11 mouse cellular contexts compared by ENCODE assay signal in genomic region chr13:44476901-44477300, GRCm38 (mm10).
DNase-seq lines count a peak whose midpoint lies in the region; ATAC-seq lines count a peak whose summit lies in the region.
"Had no signal": no experiment of that assay in that cellular context is flagged by ENCODE, and none has a peak within 500 bp of the region (broad histone marks: within the 10 kb centered on the region; RNA-seq: fewer than 3 reads in every experiment).

No protein-coding gene starts in this region.

- peaks cover 2% of the 10 kb centered on the region; the same call in 1 of the 2 replicates for H3K4me1 ChIP-seq in kidney, embryonic 15.5 days

- H3K4me3 ChIP-seq in kidney, embryonic 15.5 days (replicated peaks): no peak overlapping the region
- H3K4me3 ChIP-seq: embryonic facial prominence, embryonic 12.5 days; midbrain, embryonic 10.5 days had no signal

- H3K9me3 ChIP-seq in kidney, embryonic 15.5 days (replicated peaks): no peaks in the 10 kb centered on the region
- H3K9me3 ChIP-seq: embryonic facial prominence, embryonic 12.5 days; midbrain, embryonic 10.5 days had no signal

- H3K9ac ChIP-seq in kidney, embryonic 15.5 days: no peak overlapping the region
- H3K9ac ChIP-seq: embryonic facial prominence, embryonic 12.5 days had no signal

- 0 out of 2 replicates have a peak overlapping the region, but pooled peaks have one; percentile 27 for H3K4me2 ChIP-seq in kidney, embryonic 15.5 days
- H3K4me2 ChIP-seq: embryonic facial prominence, embryonic 12.5 days had no signal

- no peaks in the 10 kb centered on the region for H3K27me3 ChIP-seq in kidney, embryonic 15.5 days
- H3K27me3 ChIP-seq: embryonic facial prominence, embryonic 12.5 days had no signal

- H3K36me3 ChIP-seq in kidney, embryonic 15.5 days: no peaks in the 10 kb centered on the region
- H3K36me3 ChIP-seq: embryonic facial prominence, embryonic 12.5 days; midbrain, embryonic 10.5 days had no signal

- H3K27ac ChIP-seq in kidney, embryonic 15.5 days: peak overlapping the region; percentile 67
- H3K27ac ChIP-seq: embryonic facial prominence, embryonic 12.5 days had no signal

- 52% methylated on average over 8 of the region's 8 CpGs for WGBS in kidney, embryonic 15.5 days

- ATAC-seq in kidney, embryonic 15.5 days (replicated peaks; ENCODE audit: low FRiP score): no peak

- peak; percentile 41 for DNase-seq in adrenal gland, adult 2 months
- no peak for DNase-seq in adrenal gland, adult 8-10 months
- peak; percentile 72 to 85 for DNase-seq in heart, adult 18-20 months
- peak; percentile 84 for DNase-seq in lung, postnatal 36 days
- DNase-seq in layer of hippocampus, adult 9-10 months (ENCODE audit: low spot score): no peak
- no peak for DNase-seq in spleen, postnatal 10 days (ENCODE audit: low spot score in 2 of 2)
- DNase-seq in spleen, postnatal 4 days (ENCODE audit: low spot score in 2 of 2): no peak
- DNase-seq: right cerebral cortex, postnatal 25 days had no signal

Comparison
In these comparisons a context has a peak if more than half of its experiments do, and no peak if none do; other contexts are left out.
1. DNase-seq: peak in adrenal gland, adult 2 months (single experiment), heart, adult 18-20 months (2 of 2) and lung, postnatal 36 days (single experiment); none in adrenal gland, adult 8-10 months (single experiment), layer of hippocampus, adult 9-10 months (single experiment), spleen, postnatal 10 days (0 of 2) and spleen, postnatal 4 days (0 of 2).